Comparison of ENCODE assay signal across 11 mouse cellular contexts in genomic region chr16:22076620-22076941, GRCm38 (mm10).
A peak's percentile ranks its signal among the peaks of the same experiment; 100 is the strongest.
DNase-seq lines count a peak whose midpoint lies in the region; ATAC-seq and TF ChIP-seq lines count a peak whose summit lies in the region.
"Had no signal": no experiment of that assay in that cellular context is flagged by ENCODE, and none has a peak within 500 bp of the region (broad histone marks: within the 10 kb centered on the region; RNA-seq: fewer than 3 reads in every experiment).

No protein-coding gene starts in this region.

- no peaks in the 10 kb centered on the region for H3K27me3 ChIP-seq in heart, embryonic 12.5 days (replicated peaks)
- H3K27me3 ChIP-seq: hindbrain, embryonic 15.5 days had no signal

- H3K27ac ChIP-seq in heart, embryonic 12.5 days (ENCODE audit: poor library complexity, severe bottlenecking) = no peak overlapping the region
- H3K27ac ChIP-seq in left cerebral cortex, adult 2 months = no peak overlapping the region
- H3K27ac ChIP-seq: hindbrain, embryonic 15.5 days had no signal

- TF ChIP-seq CTCF in left cerebral cortex, adult 2 months (IDR thresholded peaks at IDR 0.05) = no peak

- no peak for ATAC-seq in heart, embryonic 12.5 days (ENCODE audit: insufficient number of reproducible peaks, low FRiP score)
- ATAC-seq in CD4-positive, CD25-positive, alpha-beta regulatory T cell, adult 4 months = peak; percentile 37

- H3K4me1 ChIP-seq in heart, embryonic 12.5 days (replicated peaks) = peaks cover 6% of the 10 kb centered on the region; the same call in 1 of the 2 replicates
- H3K4me1 ChIP-seq: hindbrain, embryonic 15.5 days had no signal

- intact Hi-C loops in heart, postnatal 25 days (cut with DNase I) = no loop called here
- intact Hi-C loops in left cerebral cortex, adult 2 months (cut with DNase I) = no loop called here

- DNase-seq in heart, postnatal 25 days (ENCODE audit: low spot score) = peak; percentile 22
- peak; percentile 25 to 42 for DNase-seq in adrenal gland, postnatal 36 days
- peak; percentile 70 for DNase-seq in lung, postnatal 10 days
- no peak for DNase-seq in left cerebral cortex, adult 2 months (ENCODE audit: extremely low spot score in 1 of 2, low spot score in 2 of 2)
- DNase-seq in cerebellum, adult 11-12 months = no peak
- no peak for DNase-seq in retina, postnatal 1 day
- DNase-seq: gastrocnemius, postnatal 25 days; thymus, adult 2 months had no signal

- 59% methylated on average over 4 of the region's 4 CpGs for WGBS in heart, embryonic 12.5 days

- no peak overlapping the region for H3K9ac ChIP-seq in heart, embryonic 12.5 days
- H3K9ac ChIP-seq: hindbrain, embryonic 15.5 days had no signal

- no peak overlapping the region for H3K4me3 ChIP-seq in heart, embryonic 12.5 days
- no peak overlapping the region for H3K4me3 ChIP-seq in left cerebral cortex, adult 2 months
- H3K4me3 ChIP-seq: hindbrain, embryonic 15.5 days had no signal

- no peak overlapping the region for H3K4me2 ChIP-seq in heart, embryonic 12.5 days
- H3K4me2 ChIP-seq: hindbrain, embryonic 15.5 days had no signal

- no peaks in the 10 kb centered on the region for H3K9me3 ChIP-seq in heart, embryonic 12.5 days (replicated peaks)
- H3K9me3 ChIP-seq: hindbrain, embryonic 15.5 days had no signal

- peaks cover 92% of the 10 kb centered on the region for H3K36me3 ChIP-seq in heart, embryonic 12.5 days

Comparison
In these comparisons a context has a peak if more than half of its experiments do, and no peak if none do; other contexts are left out.
1. DNase-seq: peak in heart, postnatal 25 days (single experiment), adrenal gland, postnatal 36 days (2 of 2) and lung, postnatal 10 days (single experiment); none in left cerebral cortex, adult 2 months (0 of 2), cerebellum, adult 11-12 months (single experiment) and retina, postnatal 1 day (single experiment).